Mouse (Mus musculus) heart, embryonic 14.5 days (tissue): ENCODE data around the gene Plbd2. TPM values are rescaled to one million over a fixed set of nuclear protein-coding genes. Genes with fewer than 3 reads are reported as not detected.

Experiments
- ATAC-seq: fragments of 200-750 bp; cut with Nextera tagmentation; 2 replicates; pipeline ENCODE4 v1.8.0; 2017; ENCODE audit warnings: low read depth, moderate TSS enrichment; ENCODE audit not compliant: insufficient number of reproducible peaks, insufficient read depth, low FRiP score
- H3K27ac ChIP-seq, 2 experiments: fragments of 200-500 bp in 1 of 2; fragments of 300-500 bp in 1 of 2; sonication (generic) in 1 of 2; replicated peaks in 1 of 2; 2 replicates each; pipeline ENCODE4 v1.5.1; 2012 to 2014; ENCODE audit warnings: low read depth in 2 of 2, low read length in 2 of 2, control low read depth in 1 of 2, mild to moderate bottlenecking in 1 of 2, mixed read lengths in 1 of 2; ENCODE audit not compliant: control insufficient read depth in 1 of 2, insufficient read depth in 1 of 2
- H3K27me3 ChIP-seq: fragments of 300-500 bp; sonication (generic); 2 replicates; pipeline ENCODE4 v1.6.1; 2014; ENCODE audit warnings: mild to moderate bottlenecking, low read length, control low read depth; ENCODE audit not compliant: control insufficient read depth, insufficient read depth
- H3K36me3 ChIP-seq: fragments of 300-500 bp; sonication (generic); 2 replicates; pipeline ENCODE4 v1.6.1; 2014; ENCODE audit warnings: mild to moderate bottlenecking, control low read depth, low read length, mixed read lengths; ENCODE audit not compliant: control insufficient read depth, insufficient read depth
- H3K4me1 ChIP-seq, 2 experiments: fragments of 200-500 bp in 1 of 2; fragments of 300-500 bp in 1 of 2; sonication (generic) in 1 of 2; 2 replicates each; pipeline ENCODE4 v1.6.1; 2012 to 2014; ENCODE audit warnings: low read length in 2 of 2, control low read depth in 1 of 2, mixed read lengths in 1 of 2; ENCODE audit not compliant: control insufficient read depth in 2 of 2, insufficient read depth in 2 of 2
- H3K4me2 ChIP-seq: fragments of 300-500 bp; sonication (generic); 2 replicates; pipeline ENCODE4 v1.6.1; 2014; ENCODE audit warnings: mild to moderate bottlenecking, low read length
- H3K4me3 ChIP-seq, 2 experiments: fragments of 200-500 bp in 1 of 2; fragments of 300-500 bp in 1 of 2; sonication (generic) in 1 of 2; 2 replicates each; pipeline ENCODE4 v1.5.1; 2012 to 2014; ENCODE audit warnings: low read length in 2 of 2, mild to moderate bottlenecking in 2 of 2, control low read depth in 1 of 2, low read depth in 1 of 2, moderate library complexity in 1 of 2; ENCODE audit not compliant: control insufficient read depth in 1 of 2, insufficient read depth in 1 of 2
- H3K9ac ChIP-seq: fragments of 300-500 bp; sonication (generic); 2 replicates; pipeline ENCODE4 v1.6.1; 2014; ENCODE audit warnings: mild to moderate bottlenecking, low read length
- H3K9me3 ChIP-seq: fragments of 300-500 bp; sonication (generic); 2 replicates; pipeline ENCODE4 v1.6.1; 2016; ENCODE audit warnings: low read length, control low read depth; ENCODE audit not compliant: control insufficient read depth
- WGBS: fragments of 180-500 bp; shearing (Covaris S2); extraction: QIAGEN DNeasy Blood & Tissue Kit; methylation state at CpG from one replicate; pipeline ENCODE4 v1.1.7; 2014; 5-methylcytosine and 5-hydroxymethylcytosine counted together
- polyA plus RNA-seq: library from polyadenylated mRNA; unstranded; fragments of >200 nt; fragmentation: Nextera tagmentation; extraction: Ambion mirVana; gene quantifications from 2 replicates; pipeline ENCODE4 v1.2.1, GENCODE M21; 2014

Plbd2 gene
- polyA plus RNA-seq, 1 experiment from 2014 or later: 36.1 TPM

DNA sequence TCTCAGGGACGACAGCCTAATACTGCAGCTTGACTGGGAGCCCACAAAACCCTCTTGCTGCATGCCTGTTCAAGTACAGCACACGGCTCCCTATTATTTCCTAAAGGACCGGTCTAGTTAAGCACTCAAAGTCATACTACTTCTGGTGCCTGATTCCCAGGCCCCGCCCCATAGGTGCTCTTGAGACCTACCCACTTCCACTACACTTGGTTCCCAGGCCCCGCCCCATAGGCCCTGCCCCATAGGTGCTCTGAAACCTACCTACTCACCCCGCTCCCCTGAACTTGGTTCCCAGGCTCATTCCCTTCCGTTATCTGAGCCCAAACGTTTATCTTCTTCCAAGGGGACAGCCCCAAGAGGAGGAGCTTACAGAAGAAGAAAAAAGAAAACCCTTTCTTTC lies 15.6 kb downstream of the Plbd2 start:
- no peak for ATAC-seq
- H3K4me3 ChIP-seq: no peak overlapping the region
- H3K4me2 ChIP-seq: no peak overlapping the region
- WGBS: 78% methylated on average over 8 of the region's 8 CpGs
- no peaks in the 10 kb centered on the region for H3K9me3 ChIP-seq
- H3K27me3 ChIP-seq: no peaks in the 10 kb centered on the region
- no peak overlapping the region for H3K9ac ChIP-seq
- H3K36me3 ChIP-seq: peaks cover 50% of the 10 kb centered on the region
- peaks cover 8 to 10% of the 10 kb centered on the region in 2 experiments for H3K4me1 ChIP-seq
- H3K27ac ChIP-seq: no peak overlapping the region

DNA sequence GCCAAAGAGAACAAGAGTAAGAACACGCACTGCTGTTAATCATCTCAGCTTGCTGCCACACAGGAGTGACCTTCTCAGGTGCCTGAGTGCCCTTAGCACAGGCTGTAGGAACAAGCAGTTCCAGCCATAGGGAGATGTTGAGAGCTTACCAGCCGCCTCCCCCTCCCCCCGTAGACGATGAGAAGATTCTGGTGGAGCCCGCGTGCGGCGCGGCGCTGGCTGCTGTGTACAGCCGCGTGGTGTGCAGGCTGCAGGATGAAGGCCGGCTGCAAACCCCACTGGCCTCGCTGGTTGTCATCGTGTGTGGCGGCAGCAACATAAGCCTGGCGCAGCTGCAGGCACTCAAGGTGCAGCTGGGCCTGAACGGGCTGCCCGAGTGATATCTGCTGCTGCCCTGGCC lies 20.0 kb downstream of the Plbd2 start:
- no peak overlapping the region for H3K4me3 ChIP-seq
- 76% methylated on average over 19 of the region's 19 CpGs for WGBS
- H3K27me3 ChIP-seq: no peaks in the 10 kb centered on the region
- H3K9me3 ChIP-seq: no peaks in the 10 kb centered on the region
- H3K36me3 ChIP-seq: peaks cover 38% of the 10 kb centered on the region
- no peak for ATAC-seq
- no peak overlapping the region for H3K27ac ChIP-seq
- H3K4me2 ChIP-seq: no peak overlapping the region
- no peak overlapping the region for H3K9ac ChIP-seq
- no peaks in the 10 kb centered on the region for H3K4me1 ChIP-seq

DNA sequence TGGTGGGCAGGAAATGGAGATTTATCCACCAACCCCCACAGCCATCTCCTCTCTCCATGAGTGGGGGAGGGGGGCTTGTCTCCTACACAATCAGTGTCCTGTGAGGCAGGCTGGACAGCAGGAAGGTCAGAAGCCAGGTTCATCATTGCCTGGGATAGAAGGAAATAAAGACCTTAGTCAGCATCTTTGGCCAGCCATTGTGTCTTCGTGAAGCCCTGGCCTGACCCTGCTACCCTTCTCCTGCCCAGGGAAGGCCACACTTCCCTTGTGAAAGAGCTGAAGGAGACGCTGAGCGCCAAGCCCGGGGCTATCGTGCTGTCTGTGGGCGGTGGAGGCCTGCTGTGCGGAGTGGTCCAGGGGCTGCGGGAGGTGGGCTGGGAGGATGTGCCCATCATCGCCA lies 22.2 kb downstream of the Plbd2 start:
- peaks cover under 1 to 3% of the 10 kb centered on the region in 2 experiments; a peak in 2 of 4 replicates for H3K4me1 ChIP-seq
- H3K9ac ChIP-seq: no peak overlapping the region
- H3K9me3 ChIP-seq: no peaks in the 10 kb centered on the region
- no peak overlapping the region for H3K27ac ChIP-seq
- no peak for ATAC-seq
- 69% methylated on average over 9 of the region's 9 CpGs for WGBS
- no peak overlapping the region for H3K4me3 ChIP-seq
- no peak overlapping the region for H3K4me2 ChIP-seq
- H3K36me3 ChIP-seq: peaks cover 17% of the 10 kb centered on the region
- 0 out of 2 replicates have a peak, but pooled peaks cover 3% of the 10 kb centered on the region for H3K27me3 ChIP-seq

DNA sequence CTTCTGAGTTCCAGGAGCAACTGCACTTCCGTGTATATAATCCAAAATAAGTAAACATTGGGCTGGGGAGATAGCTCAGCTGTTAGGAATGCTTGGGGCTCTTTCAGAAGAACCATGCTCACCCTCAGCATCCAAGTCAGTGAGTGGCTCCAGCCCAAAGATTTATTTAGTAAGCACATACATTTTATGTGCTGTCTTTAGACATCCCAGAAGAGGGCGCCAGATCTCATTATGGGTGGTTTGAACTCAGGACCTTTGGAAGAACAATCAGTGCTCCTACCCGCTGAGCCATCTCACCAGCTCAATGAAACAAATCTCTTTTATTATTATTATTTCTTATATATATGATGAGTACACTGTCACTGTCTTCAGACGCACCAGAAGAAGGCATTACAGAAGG lies 23.9 kb downstream of the Plbd2 start:
- ATAC-seq: no peak
- Histone ChIP-seq H3K27me3 (0 out of 2 replicates have a peak, but pooled peaks cover 3% of the 10 kb centered on the region), H3K36me3 (0 out of 2 replicates have a peak, but pooled peaks cover under 1% of the 10 kb centered on the region), H3K9me3 (no peaks in the 10 kb centered on the region), H3K4me1 (peaks cover 2 to 4% of the 10 kb centered on the region in 2 experiments; a peak in 2 of 4 replicates), H3K9ac (no peak overlapping the region), H3K27ac (no peak overlapping the region), H3K4me2 (no peak overlapping the region), H3K4me3 (no peak overlapping the region)
- 60% methylated on average over 4 of the region's 4 CpGs for WGBS

DNA sequence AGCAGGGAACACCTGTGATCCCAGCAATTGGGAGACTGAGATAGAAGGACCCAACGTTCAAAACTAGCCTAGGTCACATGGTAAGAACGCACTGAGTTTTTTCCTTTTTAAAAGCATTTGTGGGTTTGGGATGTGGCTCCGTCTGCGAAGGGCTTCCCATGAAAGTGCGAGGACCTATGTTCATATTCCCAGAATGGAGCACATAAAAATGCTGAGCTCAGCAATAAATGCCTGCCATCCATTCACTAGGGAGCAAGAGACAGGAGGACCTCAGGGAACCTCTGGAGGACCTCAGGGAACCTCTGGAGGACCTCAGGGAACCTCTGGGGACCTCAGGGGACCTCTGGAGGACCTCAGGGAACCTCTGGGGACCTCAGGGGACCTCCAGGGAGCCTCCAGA lies 25.4 kb downstream of the Plbd2 start:
- WGBS: 87% methylated on average over 5 of the region's 5 CpGs
- peaks cover 2 to 4% of the 10 kb centered on the region in 2 experiments; a peak in 2 of 4 replicates for H3K4me1 ChIP-seq
- no peak overlapping the region for H3K27ac ChIP-seq
- H3K27me3 ChIP-seq: peaks cover 8% of the 10 kb centered on the region
- no peak for ATAC-seq
- no peaks in the 10 kb centered on the region for H3K9me3 ChIP-seq
- no peak overlapping the region for H3K4me3 ChIP-seq
- no peaks in the 10 kb centered on the region for H3K36me3 ChIP-seq
- H3K9ac ChIP-seq: no peak overlapping the region
- H3K4me2 ChIP-seq: no peak overlapping the region

DNA sequence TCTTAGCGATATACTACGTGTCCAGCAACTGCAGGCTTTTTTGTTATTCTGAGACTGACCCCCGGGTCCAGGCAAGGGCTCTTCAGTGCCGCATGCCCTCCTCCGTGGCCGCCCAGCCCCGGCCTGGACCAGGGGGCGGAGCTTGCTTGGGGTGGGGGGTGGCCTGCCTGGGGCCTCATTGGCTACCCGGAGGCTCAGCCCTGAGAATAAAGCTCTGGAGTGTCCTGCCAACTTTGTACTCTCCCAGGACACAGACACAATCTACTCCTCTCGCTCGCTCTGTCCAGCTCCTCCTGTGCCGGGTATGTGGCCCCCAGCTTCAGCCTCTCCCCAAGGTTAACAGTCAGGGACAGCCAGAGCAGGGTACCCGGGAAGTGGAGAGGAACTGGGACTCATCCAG lies 27.1 kb downstream of the Plbd2 start, which contains the start of gene Sds:
Gene Sds, plus strand, starts transcription at position 231 of the 400 bp plus-strand sequence.
- H3K27me3 ChIP-seq: peaks cover 10% of the 10 kb centered on the region
- H3K4me2 ChIP-seq: peak within 1 kb of the TSS; percentile 49
- H3K4me1 ChIP-seq: peaks cover 2 to 4% of the 10 kb centered on the region in 2 experiments; a peak in 2 of 4 replicates
- 10% methylated on average over 13 of the region's 13 CpGs for WGBS
- H3K36me3 ChIP-seq: no peaks in the 10 kb centered on the region
- no peak for ATAC-seq
- no peak within 1 kb of the TSS for H3K4me3 ChIP-seq
- 0 out of 2 replicates have a peak within 1 kb of the TSS, but pooled peaks have one; percentile 8 for H3K9ac ChIP-seq
- no peaks in the 10 kb centered on the region for H3K9me3 ChIP-seq
- no peak within 1 kb of the TSS for H3K27ac ChIP-seq

DNA sequence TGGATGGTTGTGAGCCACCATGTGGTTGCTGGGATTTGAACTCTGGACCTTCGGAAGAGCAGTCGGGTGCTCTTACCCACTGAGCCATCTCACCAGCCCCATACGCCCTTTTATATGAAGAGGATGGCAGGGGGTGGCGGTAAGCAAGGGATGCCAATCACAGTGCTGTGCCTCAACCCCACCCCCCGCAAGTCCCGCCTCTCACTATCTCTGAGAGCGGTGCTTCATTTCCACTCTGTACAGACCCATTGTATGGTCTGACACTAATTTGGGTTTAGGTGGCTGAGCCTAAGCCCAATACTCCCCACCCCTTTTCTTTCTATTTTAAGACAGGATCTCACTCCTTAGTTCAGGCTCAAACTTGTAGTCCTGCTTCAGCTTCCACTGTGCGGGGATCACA lies 27.6 kb downstream of the Plbd2 start:
- Histone ChIP-seq H3K27me3 (peaks cover 10% of the 10 kb centered on the region), H3K9me3 (no peaks in the 10 kb centered on the region), H3K4me1 (peaks cover 2 to 4% of the 10 kb centered on the region in 2 experiments; a peak in 2 of 4 replicates), H3K36me3 (no peaks in the 10 kb centered on the region), H3K4me3 (no peak overlapping the region), H3K27ac (no peak overlapping the region), H3K9ac (0 out of 2 replicates have a peak overlapping the region, but pooled peaks have one; percentile 8), H3K4me2 (peak overlapping the region; percentile 49)
- no peak for ATAC-seq
- WGBS: 58% methylated on average over 8 of the region's 8 CpGs

DNA sequence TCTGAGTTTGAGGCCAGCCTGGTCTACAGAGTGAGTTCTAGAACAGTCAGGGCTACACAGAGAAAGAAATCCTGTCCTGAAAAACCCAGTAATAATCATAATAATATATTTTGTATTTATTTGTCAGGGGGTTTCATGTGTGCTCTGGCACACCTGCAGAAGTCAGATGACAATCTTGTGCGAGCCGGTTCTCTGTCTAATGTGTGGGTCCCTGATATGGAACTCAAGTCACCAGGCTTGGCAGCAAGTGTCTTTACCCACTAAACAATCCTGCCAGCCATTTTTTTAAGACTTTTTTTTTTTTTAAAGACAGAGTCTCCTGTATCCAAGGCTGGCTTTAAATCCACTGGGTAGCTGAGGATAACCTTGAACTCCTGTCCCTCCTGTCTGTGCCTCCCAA lies 30.1 kb downstream of the Plbd2 start:
- no peak for ATAC-seq
- Histone ChIP-seq H3K36me3 (no peaks in the 10 kb centered on the region), H3K27me3 (peaks cover 10% of the 10 kb centered on the region), H3K4me3 (no peak overlapping the region), H3K4me1 (peaks cover 2 to 4% of the 10 kb centered on the region in 2 experiments; a peak in 2 of 4 replicates), H3K9ac (no peak overlapping the region), H3K27ac (no peak overlapping the region), H3K9me3 (no peaks in the 10 kb centered on the region), H3K4me2 (no peak overlapping the region)
- 91% methylated on average over 2 of the region's 2 CpGs for WGBS
